Mouse (Mus musculus) right cerebral cortex, adult 2 months (tissue): Measurements from ENCODE around the gene Zfp185.
"Not testable (repeated sequence)": the region's sequence is repeated elsewhere in the genome, so short reads cannot be mapped to it uniquely, and the experiment has no call there.

Experiments used
- DNase-seq, 2 experiments: peaks; one replicate each; pipeline ENCODE4 v3.0.0; 2021 to 2022; ENCODE audit warnings: low spot score in 2 of 2

Gene Zfp185

DNA sequence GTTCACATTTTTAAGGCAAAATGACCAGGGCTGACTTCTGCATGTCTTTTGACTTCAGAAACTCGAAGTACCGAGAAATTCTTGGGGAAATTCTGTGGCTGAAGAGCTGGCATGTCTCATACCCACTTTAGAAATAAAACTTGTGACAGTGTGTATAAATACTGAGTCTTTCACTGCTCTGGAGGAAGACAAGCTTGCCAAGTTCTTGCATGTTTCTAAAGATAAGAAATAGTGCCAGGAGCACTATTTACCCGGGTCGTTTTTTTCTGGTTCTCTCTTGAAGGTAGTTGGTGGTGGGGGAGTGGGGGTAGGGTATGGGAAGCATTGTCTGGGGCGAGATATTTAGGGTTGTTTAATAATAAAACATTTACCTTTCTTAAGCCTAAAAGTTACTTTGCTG, 75.2 kb downstream of the Zfp185 start:
- no peak for DNase-seq

- DNase-seq: peak in 1 of 2 experiments; percentile 25
These were observed 76.6 kb downstream of the Zfp185 start for GRCm38 (mm10) chrX:73063512-73064414.

- DNase-seq: peak in 1 of 2 experiments; percentile 6
These were observed 77.3 kb downstream of the Zfp185 start, which contains the start of gene Pnma3 for GRCm38 (mm10) chrX:73064415-73064793. Gene Pnma3, plus strand, starts transcription at chrX:73064787.

- not testable (repeated sequence) for DNase-seq
These were observed 79.7 kb downstream of the Zfp185 start for GRCm38 (mm10) chrX:73066765-73067312.
